Mouse (Mus musculus): ENCODE results near the gene Gm43638. TPM values are rescaled to one million over a fixed set of nuclear protein-coding genes. Genes with fewer than 3 reads are reported as not detected.
"Not testable (repeated sequence)": the region's sequence is repeated elsewhere in the genome, so short reads cannot be mapped to it uniquely, and the experiment has no call there.

Gene Gm43638
- not detected in 2 replicates for polyA plus RNA-seq (2015; fragmentation: Nextera tagmentation; extraction: Ambion mirVana)

- not testable (repeated sequence) for H3K27ac ChIP-seq (ENCODE audit: low read length); H3K4me2 ChIP-seq (replicated peaks; ENCODE audit: low read depth, low read length); H3K4me1 ChIP-seq (ENCODE audit: insufficient read depth, low read length); ATAC-seq (ENCODE audit: low FRiP score, low TSS enrichment); H3K4me3 ChIP-seq (ENCODE audit: low read length); H3K9me3 ChIP-seq (ENCODE audit: low read length); H3K27me3 ChIP-seq (ENCODE audit: insufficient read depth, low read length); H3K36me3 ChIP-seq (ENCODE audit: insufficient read depth, low read length); H3K9ac ChIP-seq (replicated peaks; ENCODE audit: low read length)
- 95% methylated on average over 1 of the region's 1 CpGs for WGBS
These were observed at the start of gene Gm43638 for GRCm38 (mm10) chr5:87486706-87487105. Gene Gm43638 (minus strand): TSS chr5:87486806.

GRCm38 (mm10) chr5:87535994-87536644 is 49.5 kb upstream of the Gm43638 start:
- peak overlapping the region; percentile 59; the same call in 1 of the 2 replicates for H3K27ac ChIP-seq (ENCODE audit: low read length)
- 38% methylated on average over 4 of the region's 4 CpGs for WGBS
- ATAC-seq (ENCODE audit: low FRiP score, low TSS enrichment): peak; percentile 97
- no peak overlapping the region for H3K9ac ChIP-seq (replicated peaks; ENCODE audit: low read length)
- H3K4me3 ChIP-seq (ENCODE audit: low read length): no peak overlapping the region
- H3K27me3 ChIP-seq (ENCODE audit: insufficient read depth, low read length): no peaks in the 10 kb centered on the region
- 0 out of 2 replicates have a peak, but pooled peaks cover 6% of the 10 kb centered on the region for H3K4me1 ChIP-seq (ENCODE audit: insufficient read depth, low read length)
- H3K9me3 ChIP-seq (ENCODE audit: low read length): no peaks in the 10 kb centered on the region
- no peaks in the 10 kb centered on the region for H3K36me3 ChIP-seq (ENCODE audit: insufficient read depth, low read length)
- H3K4me2 ChIP-seq (replicated peaks; ENCODE audit: low read depth, low read length): no peak overlapping the region

- Histone ChIP-seq H3K27me3 (ENCODE audit: insufficient read depth, low read length) (no peaks in the 10 kb centered on the region), H3K36me3 (ENCODE audit: insufficient read depth, low read length) (no peaks in the 10 kb centered on the region), H3K4me3 (ENCODE audit: low read length) (no peak overlapping the region), H3K9ac (replicated peaks; ENCODE audit: low read length) (no peak overlapping the region), H3K27ac (ENCODE audit: low read length) (peak overlapping the region; percentile 58; the same call in 1 of the 2 replicates), H3K4me2 (replicated peaks; ENCODE audit: low read depth, low read length) (no peak overlapping the region), H3K9me3 (ENCODE audit: low read length) (no peaks in the 10 kb centered on the region), H3K4me1 (ENCODE audit: insufficient read depth, low read length) (0 out of 2 replicates have a peak, but pooled peaks cover 6% of the 10 kb centered on the region)
- WGBS: 46% methylated on average over 2 of the region's 2 CpGs
- ATAC-seq (ENCODE audit: low FRiP score, low TSS enrichment): peak; percentile 86
These were observed 45.7 kb upstream of the Gm43638 start for GRCm38 (mm10) chr5:87532288-87532687.

GRCm38 (mm10) chr5:87523561-87523960 is 37.0 kb upstream of the Gm43638 start:
- WGBS: 98% methylated on average over 2 of the region's 2 CpGs
- H3K27ac ChIP-seq (ENCODE audit: low read length); H3K4me1 ChIP-seq (ENCODE audit: insufficient read depth, low read length); H3K27me3 ChIP-seq (ENCODE audit: insufficient read depth, low read length); H3K36me3 ChIP-seq (ENCODE audit: insufficient read depth, low read length); H3K9me3 ChIP-seq (ENCODE audit: low read length); H3K4me2 ChIP-seq (replicated peaks; ENCODE audit: low read depth, low read length); ATAC-seq (ENCODE audit: low FRiP score, low TSS enrichment); H3K9ac ChIP-seq (replicated peaks; ENCODE audit: low read length); H3K4me3 ChIP-seq (ENCODE audit: low read length): not testable (repeated sequence)

- H3K9ac ChIP-seq (replicated peaks; ENCODE audit: low read length): no peak overlapping the region
- H3K4me1 ChIP-seq (ENCODE audit: insufficient read depth, low read length): no peaks in the 10 kb centered on the region
- H3K4me2 ChIP-seq (replicated peaks; ENCODE audit: low read depth, low read length): no peak overlapping the region
- H3K36me3 ChIP-seq (ENCODE audit: insufficient read depth, low read length): no peaks in the 10 kb centered on the region
- no peak overlapping the region for H3K4me3 ChIP-seq (ENCODE audit: low read length)
- no peak for ATAC-seq (ENCODE audit: low FRiP score, low TSS enrichment)
- H3K27ac ChIP-seq (ENCODE audit: low read length): no peak overlapping the region
- H3K27me3 ChIP-seq (ENCODE audit: insufficient read depth, low read length): no peaks in the 10 kb centered on the region
- no peaks in the 10 kb centered on the region for H3K9me3 ChIP-seq (ENCODE audit: low read length)
- WGBS: 59% methylated on average over 4 of the region's 4 CpGs
These were observed 19.3 kb upstream of the Gm43638 start for GRCm38 (mm10) chr5:87505776-87506458.

GRCm38 (mm10) chr5:87502687-87503086 is 16.1 kb upstream of the Gm43638 start:
- H3K9me3 ChIP-seq (ENCODE audit: low read length): no peaks in the 10 kb centered on the region
- no peaks in the 10 kb centered on the region for H3K27me3 ChIP-seq (ENCODE audit: insufficient read depth, low read length)
- no peak overlapping the region for H3K4me2 ChIP-seq (replicated peaks; ENCODE audit: low read depth, low read length)
- H3K36me3 ChIP-seq (ENCODE audit: insufficient read depth, low read length): no peaks in the 10 kb centered on the region
- H3K27ac ChIP-seq (ENCODE audit: low read length): no peak overlapping the region
- WGBS: 57% methylated on average over 1 of the region's 1 CpGs
- no peak overlapping the region for H3K4me3 ChIP-seq (ENCODE audit: low read length)
- no peak for ATAC-seq (ENCODE audit: low FRiP score, low TSS enrichment)
- H3K9ac ChIP-seq (replicated peaks; ENCODE audit: low read length): no peak overlapping the region
- no peaks in the 10 kb centered on the region for H3K4me1 ChIP-seq (ENCODE audit: insufficient read depth, low read length)

- ATAC-seq (ENCODE audit: low FRiP score, low TSS enrichment): no peak
- no peaks in the 10 kb centered on the region for H3K4me1 ChIP-seq (ENCODE audit: insufficient read depth, low read length)
- no peaks in the 10 kb centered on the region for H3K27me3 ChIP-seq (ENCODE audit: insufficient read depth, low read length)
- no peak overlapping the region for H3K4me3 ChIP-seq (ENCODE audit: low read length)
- no peaks in the 10 kb centered on the region for H3K9me3 ChIP-seq (ENCODE audit: low read length)
- no peak overlapping the region for H3K27ac ChIP-seq (ENCODE audit: low read length)
- no peaks in the 10 kb centered on the region for H3K36me3 ChIP-seq (ENCODE audit: insufficient read depth, low read length)
- no peak overlapping the region for H3K9ac ChIP-seq (replicated peaks; ENCODE audit: low read length)
- H3K4me2 ChIP-seq (replicated peaks; ENCODE audit: low read depth, low read length): no peak overlapping the region
These were observed 12.7 kb upstream of the Gm43638 start for GRCm38 (mm10) chr5:87499341-87499740.

- Histone ChIP-seq H3K27ac (ENCODE audit: low read length) (no peak overlapping the region), H3K4me1 (ENCODE audit: insufficient read depth, low read length) (no peaks in the 10 kb centered on the region), H3K4me2 (replicated peaks; ENCODE audit: low read depth, low read length) (no peak overlapping the region), H3K4me3 (ENCODE audit: low read length) (no peak overlapping the region), H3K27me3 (ENCODE audit: insufficient read depth, low read length) (no peaks in the 10 kb centered on the region), H3K9me3 (ENCODE audit: low read length) (no peaks in the 10 kb centered on the region), H3K36me3 (ENCODE audit: insufficient read depth, low read length) (no peaks in the 10 kb centered on the region), H3K9ac (replicated peaks; ENCODE audit: low read length) (no peak overlapping the region)
- no peak for ATAC-seq (ENCODE audit: low FRiP score, low TSS enrichment)
These were observed 12.3 kb upstream of the Gm43638 start for GRCm38 (mm10) chr5:87498936-87499335.

- Histone ChIP-seq H3K9ac (replicated peaks; ENCODE audit: low read length) (no peak within 1 kb of the TSS), H3K27ac (ENCODE audit: low read length) (no peak within 1 kb of the TSS), H3K4me1 (ENCODE audit: insufficient read depth, low read length) (no peaks in the 10 kb centered on the region), H3K9me3 (ENCODE audit: low read length) (no peaks in the 10 kb centered on the region), H3K4me3 (ENCODE audit: low read length) (no peak within 1 kb of the TSS), H3K4me2 (replicated peaks; ENCODE audit: low read depth, low read length) (no peak within 1 kb of the TSS), H3K36me3 (ENCODE audit: insufficient read depth, low read length) (no peaks in the 10 kb centered on the region), H3K27me3 (ENCODE audit: insufficient read depth, low read length) (no peaks in the 10 kb centered on the region)
- WGBS: 85% methylated on average over 1 of the region's 1 CpGs
- no peak for ATAC-seq (ENCODE audit: low FRiP score, low TSS enrichment)
These were observed 4.2 kb upstream of the Gm43638 start, which contains the start of gene Ugt2a1 for GRCm38 (mm10) chr5:87490771-87491170. Gene Ugt2a1 (minus strand): TSS chr5:87490871.

- no peak within 1 kb of the TSS for H3K9ac ChIP-seq (replicated peaks; ENCODE audit: low read length)
- no peak for ATAC-seq (ENCODE audit: low FRiP score, low TSS enrichment)
- no peaks in the 10 kb centered on the region for H3K27me3 ChIP-seq (ENCODE audit: insufficient read depth, low read length)
- H3K36me3 ChIP-seq (ENCODE audit: insufficient read depth, low read length): no peaks in the 10 kb centered on the region
- H3K4me3 ChIP-seq (ENCODE audit: low read length): no peak within 1 kb of the TSS
- WGBS: 79% methylated on average over 5 of the region's 5 CpGs
- no peaks in the 10 kb centered on the region for H3K4me1 ChIP-seq (ENCODE audit: insufficient read depth, low read length)
- no peak within 1 kb of the TSS for H3K27ac ChIP-seq (ENCODE audit: low read length)
- H3K9me3 ChIP-seq (ENCODE audit: low read length): no peaks in the 10 kb centered on the region
- no peak within 1 kb of the TSS for H3K4me2 ChIP-seq (replicated peaks; ENCODE audit: low read depth, low read length)
These were observed 4.4 kb downstream of the Gm43638 start, which contains the start of gene Ugt2a2 for GRCm38 (mm10) chr5:87482160-87482559. Gene Ugt2a2 (minus strand): TSS chr5:87482260.

All from kidney, embryonic 16.5 days (tissue).